Mouse (Mus musculus) adrenal gland (tissue): ENCODE measurements around the gene Creg1.

Source experiments
- intact Hi-C: fragments of 180-260 bp; cut with DNase I; formaldehyde crosslinking; loops from one replicate; pipeline ENCODE4 v1.15.1; 2025

Creg1 gene

DNA sequence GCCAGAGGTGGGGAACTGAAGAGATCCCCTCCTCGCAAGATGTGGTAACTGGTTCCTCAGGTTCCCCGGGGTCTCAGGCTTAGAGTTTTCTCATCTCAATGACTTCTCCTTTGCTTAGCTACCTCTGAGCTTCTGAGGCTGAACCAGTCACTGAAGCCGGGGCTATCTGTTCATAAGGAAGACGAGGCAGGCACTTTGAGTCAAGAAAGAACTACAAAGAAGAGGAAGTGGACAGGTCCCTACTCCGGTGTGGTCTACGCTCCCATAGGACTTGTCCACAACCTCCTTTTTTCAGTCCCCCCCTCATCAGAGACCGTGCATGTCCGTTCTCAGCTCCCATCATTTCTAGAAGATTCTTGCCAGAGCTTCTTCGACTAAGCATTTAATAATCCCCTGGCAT, 17.9 kb downstream of the Creg1 start:
- intact Hi-C loops = loop anchor here (2.0 kb wide), 2 partner anchors 77 to 373 kb away; no protein-coding TSS in a partner anchor

DNA sequence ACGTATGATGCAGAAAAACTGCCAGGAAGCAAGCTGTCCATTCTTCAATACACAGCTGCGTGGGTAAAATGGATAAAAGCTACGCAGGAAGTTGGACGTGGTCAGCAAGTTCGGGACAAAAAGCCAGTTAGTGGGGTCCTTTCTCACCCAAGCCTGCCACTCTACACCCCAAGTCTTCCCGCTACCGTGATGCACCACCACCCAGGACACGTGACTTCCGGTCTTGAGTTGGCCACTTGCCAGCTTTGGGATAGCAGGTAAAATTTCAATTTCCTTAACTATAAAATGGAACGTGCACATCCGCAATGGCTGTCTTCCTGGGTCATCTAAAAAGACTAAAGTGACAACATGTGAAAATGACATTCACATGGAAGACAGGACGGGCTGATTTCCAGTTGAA, 18.4 kb downstream of the Creg1 start:
- intact Hi-C loops = loop anchor here (2.0 kb wide), 2 partner anchors 77 to 373 kb away; no protein-coding TSS in a partner anchor

DNA sequence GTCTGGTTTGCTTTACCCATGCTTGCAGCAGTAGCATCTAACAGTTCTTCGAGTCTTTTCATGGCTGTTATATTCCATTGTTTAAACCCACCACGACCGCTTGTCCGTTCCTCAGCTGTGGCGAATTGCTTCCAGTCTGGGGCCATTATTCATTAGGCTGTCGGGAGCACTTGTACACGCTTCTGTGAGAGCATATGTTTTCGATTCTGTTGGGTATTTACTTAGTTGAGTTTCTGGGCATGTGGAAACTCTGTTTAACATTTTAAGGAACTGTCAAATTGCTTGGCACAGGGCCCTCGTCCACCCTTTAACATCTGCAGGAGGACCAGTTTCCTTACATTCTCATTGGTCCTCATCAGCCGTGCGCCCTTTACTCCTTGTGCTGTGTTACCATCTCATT, 22.8 kb downstream of the Creg1 start:
- intact Hi-C loops = no loop called here

DNA sequence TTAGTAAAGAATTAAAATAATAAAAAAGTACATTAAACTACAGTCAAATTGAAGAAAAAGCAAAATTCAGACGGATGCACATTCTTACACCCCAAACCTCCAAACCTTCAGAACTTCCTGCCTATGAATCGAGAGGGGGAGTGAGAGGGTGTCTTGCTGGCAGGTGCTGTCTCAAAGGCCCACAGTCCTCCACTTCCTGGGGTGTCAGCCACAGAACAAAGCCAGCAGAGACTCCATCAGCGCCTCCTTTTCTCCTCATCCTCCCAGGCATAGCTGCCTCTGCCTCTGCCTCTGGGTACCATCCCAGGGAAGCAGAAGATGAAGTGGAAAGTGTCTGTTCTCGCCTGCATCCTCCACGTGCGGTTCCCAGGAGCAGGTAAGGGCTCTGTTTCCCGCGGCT, 25.0 kb downstream of the Creg1 start, which contains the start of gene Cd247:
TSS of gene Cd247 (plus strand) at position 171 of the 400 bp plus-strand sequence.
- intact Hi-C loops = no loop called here

DNA sequence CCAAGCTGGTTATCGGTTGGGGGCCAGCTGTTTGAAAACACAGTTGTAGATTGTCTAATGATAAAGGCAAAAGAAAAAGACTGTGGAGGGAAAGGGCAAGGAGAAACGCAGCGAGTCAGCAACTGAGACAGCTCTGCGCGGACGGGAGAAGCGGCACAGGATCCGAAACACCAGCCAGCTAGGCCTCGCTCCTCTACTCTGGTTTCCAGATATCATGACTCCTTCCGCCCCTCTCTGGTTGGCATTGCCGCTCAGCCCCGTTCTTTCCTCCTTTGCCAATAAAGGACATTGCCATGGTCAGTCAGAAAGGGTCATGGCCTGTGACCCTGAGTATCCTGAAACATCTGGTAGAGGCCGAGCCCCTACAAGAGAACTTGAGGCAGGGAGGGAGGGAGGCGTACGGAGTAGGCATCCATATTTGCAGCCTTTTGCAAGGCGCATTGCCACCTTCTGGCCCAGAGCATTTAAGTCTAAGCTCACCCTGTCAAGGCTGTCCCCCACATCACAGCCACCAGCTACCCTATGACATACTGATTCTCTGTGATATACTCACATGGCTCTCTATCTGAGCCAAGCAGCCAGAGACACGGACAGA, 25.6 kb downstream of the Creg1 start:
- intact Hi-C loops = no loop called here

DNA sequence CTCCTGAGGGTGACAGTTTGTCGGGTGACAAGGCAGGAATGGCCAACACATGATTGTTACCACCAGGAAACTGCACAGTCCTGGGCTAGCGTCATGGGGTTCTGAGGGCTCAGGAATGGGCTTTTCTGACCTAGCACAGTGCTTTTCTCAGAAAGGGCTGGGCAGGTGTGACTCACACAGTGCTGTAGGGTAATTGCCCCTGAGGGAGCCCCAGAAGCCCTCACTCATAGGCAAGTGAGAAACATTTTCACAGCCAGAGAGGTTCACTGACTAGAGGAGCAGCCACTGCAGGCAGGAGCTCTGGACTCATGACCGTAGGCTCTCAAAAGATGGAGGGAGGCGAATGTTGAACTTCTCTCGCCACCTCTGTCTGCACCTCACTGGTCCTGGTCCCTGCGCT, 26.4 kb downstream of the Creg1 start:
- intact Hi-C loops = no loop called here

DNA sequence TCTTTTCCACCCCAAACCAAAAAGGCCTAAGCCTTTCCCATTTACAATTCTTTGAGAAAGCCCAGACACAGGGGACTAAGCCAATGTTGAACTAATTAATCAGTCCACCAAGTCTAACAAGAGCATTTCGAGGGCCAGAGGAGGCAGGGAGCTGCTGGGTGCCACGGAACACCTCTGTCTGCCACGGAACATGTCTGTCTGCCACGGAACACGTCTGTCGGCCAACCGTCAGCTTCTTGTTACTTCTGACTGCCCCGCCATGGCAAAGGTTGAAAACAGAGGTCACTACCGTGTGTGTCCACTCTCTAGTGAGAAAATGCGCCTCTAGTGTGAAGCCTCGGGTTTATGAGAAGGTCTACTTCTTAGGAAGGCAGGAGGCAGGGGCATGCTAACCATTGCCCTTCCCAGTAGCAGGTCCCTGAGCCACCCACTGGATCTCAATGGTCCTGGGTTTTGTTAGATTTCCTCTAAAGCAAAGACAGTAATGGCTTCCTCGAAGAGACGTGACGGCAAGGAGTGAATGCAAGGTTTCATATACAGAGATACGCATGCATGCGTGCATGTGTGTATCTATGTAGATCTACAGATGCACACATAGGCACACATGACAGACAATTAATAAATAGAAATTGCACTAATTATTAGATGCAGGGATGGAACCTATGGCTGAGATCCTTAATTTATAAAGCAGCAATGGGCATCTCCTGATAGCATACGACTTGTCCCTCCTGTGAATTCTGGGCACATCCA, 27.1 kb downstream of the Creg1 start:
- intact Hi-C loops = no loop called here

DNA sequence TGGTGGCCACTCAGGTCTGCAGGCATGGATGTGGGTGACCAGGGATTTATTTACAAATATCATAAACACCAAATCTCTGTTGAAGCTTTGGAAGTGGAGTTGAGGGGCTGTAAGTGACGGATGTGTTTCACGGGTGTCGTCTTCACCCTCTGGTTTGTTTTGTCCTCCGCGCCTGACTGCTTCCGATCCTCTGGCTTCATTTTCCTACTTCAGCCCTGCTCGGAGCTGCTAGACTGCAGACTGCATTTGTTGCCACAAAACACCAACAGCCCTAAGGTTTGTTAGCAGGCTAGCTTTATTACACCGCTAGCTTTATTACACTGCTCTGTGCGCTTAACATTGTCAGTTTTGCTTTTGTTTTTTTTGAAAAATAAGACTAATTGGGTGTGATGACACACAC, 27.9 kb downstream of the Creg1 start:
- intact Hi-C loops = no loop called here

DNA sequence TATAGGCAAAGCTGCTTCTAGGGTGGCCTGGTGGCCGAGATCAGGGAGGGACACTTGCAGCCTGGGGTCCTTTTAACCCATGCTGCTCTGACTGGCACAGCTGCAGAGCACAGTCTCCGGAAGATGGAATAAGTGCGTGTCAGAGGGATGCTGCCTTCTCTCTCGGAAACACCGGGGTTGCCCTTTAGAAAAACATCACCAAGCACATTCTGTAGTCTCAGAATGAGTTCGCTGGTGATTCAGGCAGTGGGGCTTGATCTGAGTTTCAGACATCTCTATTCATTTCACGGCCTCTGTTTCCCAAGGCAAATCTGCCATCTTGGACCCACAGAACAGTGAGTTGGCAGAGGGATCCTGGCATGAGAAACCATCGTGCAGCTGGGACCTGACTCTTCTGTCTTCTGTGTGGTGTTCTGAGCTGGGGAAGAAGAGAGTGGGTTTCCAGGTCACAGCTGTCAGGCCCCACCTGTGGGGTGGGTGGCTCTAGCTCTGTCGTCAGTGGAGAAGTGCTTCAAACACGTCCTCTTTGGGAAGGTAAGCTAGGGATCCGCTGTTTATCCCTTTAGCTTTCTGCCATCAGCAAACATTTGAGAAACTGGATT, 38.3 kb downstream of the Creg1 start:
- intact Hi-C loops = no loop called here

DNA sequence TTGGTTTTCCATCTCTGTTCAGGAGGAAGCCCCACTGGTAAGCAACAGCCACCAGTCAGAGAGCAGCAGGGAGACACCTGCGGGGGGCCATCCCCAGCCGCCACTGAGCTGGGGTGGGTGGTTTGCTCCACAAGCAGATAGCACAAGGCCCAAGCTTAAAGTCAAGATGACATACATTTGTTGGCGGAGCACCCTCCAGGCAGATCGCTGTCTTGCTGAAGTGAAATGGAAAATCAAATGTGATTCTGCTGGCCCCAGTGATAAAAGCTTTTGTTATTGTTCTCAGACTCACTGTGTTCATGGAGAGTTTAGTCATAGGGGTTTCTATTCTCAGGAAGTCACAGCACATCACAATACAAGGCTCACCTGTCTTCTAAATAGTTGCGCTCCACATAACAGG, 39.6 kb downstream of the Creg1 start:
- intact Hi-C loops = no loop called here

DNA sequence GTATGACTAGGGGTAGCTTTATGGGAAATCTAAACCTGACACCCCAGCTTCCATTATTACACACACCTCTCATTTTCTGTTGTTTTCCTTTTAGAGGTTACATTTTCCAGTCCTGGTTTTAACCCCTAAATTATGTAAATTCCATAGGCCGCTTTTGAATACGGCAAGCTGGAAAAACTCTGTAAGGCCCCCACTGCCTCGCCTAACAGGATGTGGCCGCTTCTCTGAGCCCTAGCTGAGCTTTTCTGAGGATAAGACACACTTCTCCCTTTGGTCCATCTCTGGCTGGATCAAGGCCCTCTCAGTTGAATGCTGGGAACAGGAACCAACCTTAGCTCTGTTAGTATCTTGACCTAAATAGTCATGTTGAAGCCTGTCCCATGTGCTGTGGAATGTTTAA, 40.6 kb downstream of the Creg1 start:
- intact Hi-C loops = no loop called here

DNA sequence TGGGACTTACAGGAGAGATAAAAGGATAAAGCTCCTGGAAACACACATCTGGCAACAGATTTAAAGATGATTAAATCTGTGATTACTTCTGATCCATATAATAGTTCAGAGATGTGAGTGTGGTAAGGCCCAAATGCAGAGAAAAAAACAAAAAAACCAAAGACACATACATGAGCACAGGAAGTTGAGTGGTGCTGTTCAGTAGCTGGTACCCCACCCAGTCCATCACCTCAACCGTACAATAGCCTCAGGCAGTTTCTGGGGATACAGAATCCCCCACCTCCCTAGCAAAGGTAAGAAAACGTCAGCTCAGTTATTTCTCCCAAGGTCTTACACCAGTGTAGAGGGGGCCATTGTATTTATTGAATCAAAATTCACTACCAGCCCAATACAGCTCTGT, 47.1 kb downstream of the Creg1 start:
- intact Hi-C loops = no loop called here

DNA sequence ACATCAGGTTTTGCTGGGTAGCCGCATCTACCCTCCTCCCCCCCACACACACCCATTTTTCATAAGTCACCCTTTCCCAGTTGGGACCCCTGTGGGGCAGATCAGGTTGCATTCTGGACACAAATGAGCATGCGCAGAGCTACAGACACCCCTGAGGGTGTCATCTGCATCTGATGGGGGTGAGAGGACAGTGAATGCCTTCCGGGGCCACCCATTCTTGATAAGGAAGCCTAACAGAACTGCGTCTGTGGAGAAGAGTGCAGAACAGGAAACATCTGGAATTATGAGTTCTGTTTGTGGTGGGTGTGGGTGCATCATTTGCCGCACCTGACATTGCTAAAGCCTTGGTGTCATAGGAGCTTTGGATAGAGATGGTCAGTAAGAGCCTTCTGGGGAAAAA, 47.6 kb downstream of the Creg1 start:
- intact Hi-C loops = no loop called here

DNA sequence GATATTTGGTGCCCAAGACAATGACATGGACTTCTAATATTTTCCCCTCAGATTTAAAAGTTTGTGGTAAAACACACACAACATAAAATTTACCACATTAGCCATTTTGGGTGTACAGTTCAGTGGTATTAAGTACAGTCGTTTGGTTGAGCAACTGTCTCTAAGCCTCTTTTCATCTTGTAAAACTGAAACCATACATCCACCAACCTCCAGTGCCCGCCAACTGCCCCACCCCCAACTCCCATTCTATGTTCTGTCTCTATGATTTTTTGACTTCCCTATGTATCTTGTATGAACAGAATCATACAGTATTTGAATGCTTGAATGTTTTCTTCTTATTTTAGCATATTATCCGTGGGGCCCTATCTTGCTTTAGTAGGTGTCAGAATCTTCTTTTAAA, 49.2 kb downstream of the Creg1 start:
- intact Hi-C loops = no loop called here

DNA sequence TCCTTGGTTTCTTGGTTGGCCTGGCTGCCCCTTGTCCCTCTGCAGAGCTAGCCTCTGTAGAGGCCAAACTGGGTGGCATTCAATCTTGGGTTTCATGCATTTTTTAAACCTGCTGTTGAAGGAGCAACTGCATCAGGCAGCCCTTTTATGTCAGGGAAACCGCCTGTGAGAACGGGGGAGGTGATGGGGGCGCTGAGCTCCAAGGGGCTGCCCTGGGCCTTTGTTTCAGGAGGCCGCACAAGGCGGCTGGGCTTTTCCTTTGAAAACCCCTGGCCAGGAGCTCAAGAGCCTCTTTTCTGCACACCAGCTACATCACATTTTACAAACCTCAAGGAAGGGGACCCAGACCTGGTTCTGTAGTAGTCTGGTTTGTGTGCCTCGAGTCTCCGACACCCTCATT, 50.6 kb downstream of the Creg1 start:
- intact Hi-C loops = no loop called here

DNA sequence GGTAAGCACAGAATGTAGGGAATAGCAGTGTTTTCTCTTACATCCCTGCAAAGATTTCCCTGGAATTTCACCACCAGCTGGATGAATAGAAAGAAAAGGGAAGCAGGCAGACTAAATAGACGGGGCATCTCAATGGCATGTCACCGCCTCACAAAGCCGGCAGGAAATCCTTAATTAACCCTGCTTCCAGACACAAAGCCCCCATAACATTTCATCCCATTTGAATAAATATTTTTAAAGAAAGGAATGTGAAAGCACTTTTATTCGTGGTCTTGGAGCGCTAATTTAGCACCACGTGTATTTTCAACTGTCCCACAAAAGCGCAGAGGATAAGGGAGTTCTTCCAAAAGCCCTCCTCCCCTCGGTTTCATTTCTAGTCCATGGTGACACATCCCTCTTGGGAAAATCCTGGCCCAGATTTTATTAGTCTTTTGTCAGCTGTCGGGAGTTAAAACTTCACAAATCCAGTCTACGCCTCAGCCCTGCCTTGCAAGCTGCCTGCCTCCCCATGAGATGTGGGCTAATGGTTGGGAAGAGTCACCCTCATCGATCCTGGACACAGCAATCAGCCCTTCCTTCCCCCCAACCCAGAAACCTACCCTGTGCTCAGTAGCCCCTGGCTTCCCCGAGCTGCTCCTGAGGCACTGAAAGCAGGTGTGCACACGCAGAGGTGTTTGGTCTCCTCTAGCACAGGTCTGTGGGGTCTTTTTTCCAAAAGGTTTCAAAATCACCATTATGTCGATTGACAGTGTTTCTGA, 51.2 kb downstream of the Creg1 start:
- intact Hi-C loops = no loop called here

DNA sequence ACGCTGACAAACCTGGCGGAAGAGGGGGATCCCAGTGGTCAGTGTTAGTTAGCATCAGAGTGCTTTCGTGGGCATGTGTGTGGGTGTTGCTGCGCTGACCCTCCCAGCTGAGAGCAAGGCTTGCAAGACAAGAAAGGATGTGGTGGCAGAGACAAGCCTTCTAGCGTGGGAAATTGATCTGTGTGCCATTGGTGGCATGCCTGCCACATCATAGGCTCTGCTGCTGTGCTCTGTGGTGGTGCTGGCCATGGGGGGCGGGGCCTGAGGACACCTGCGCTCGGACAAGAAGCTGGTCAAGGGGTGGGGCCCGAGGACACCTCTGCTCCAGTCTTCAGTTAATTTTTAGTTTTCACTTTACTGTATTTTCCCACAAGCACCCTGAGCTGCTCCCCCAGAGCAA, 52.8 kb downstream of the Creg1 start:
- intact Hi-C loops = no loop called here

DNA sequence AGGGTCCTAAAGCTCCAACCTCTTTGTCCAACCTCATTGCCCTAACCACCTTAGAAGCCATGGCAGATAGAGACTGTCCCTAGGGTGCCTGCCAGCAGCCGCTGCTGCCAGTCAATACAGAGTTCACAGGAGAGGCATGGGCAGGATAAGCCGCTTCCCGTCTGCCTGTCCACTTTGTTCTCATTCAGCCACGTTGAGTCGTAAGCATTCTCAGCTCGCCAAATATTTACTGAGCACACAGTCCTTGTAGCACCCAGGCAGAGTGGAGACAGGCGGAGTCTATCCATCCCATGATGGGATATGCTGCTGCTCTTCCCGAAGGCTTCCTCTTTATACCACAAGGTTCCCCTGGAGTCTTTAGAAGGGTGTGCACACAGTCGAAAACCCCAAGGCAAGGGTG, 53.7 kb downstream of the Creg1 start:
- intact Hi-C loops = no loop called here

DNA sequence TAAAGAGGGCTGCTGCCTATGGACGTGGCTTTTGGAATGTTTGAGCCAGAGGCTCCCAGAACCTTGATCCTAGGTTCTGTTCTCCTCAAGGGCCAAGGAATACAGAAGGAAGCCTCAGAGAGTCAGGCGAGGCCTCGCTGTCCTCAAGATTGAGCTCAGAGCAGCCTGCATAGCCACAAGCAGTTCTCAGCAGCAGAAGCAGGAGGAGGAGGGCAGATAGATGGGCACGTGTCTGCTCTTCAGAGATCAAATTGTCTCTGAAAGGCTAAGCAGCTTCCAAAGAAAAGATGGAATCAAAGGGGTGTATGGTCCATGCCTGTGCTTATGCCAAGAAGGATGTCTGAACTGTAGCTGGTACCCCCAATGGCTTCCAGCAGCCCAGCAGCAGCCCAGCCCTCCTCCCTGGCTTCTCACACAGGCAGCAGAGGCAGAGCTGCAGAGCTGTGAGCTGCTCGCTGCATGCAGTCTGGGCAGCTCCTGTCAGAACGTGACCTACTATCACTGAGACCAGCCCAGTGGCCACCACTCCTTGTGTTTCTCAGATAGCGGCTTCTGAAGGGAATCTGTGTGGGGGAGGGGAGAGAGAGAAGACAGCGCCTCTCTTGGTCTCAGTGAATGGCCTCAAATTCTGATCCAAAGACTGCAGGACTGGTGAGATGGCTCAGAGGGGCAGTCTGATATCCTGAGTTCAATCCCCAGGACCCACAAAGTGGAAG, 54.8 kb downstream of the Creg1 start:
- intact Hi-C loops = no loop called here

DNA sequence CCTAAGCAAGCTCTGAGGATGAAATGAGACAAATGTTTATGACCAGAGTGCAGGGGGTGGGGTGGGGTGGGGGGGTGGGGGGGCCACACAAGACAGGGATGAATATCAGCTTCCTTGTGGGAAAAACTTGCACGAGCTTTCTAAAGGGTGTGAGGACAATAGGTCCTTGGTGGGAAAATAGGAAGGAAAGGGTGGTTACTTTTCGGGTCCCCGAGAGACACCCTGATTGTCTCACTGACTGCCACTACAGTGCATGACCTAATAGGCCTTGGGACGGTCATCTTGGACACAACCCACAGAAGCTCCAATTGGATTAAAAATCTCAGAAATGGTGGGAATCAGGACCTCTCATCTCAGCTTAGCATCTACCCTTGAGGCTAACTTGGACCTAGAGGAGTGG, 55.6 kb downstream of the Creg1 start:
- intact Hi-C loops = no loop called here

DNA sequence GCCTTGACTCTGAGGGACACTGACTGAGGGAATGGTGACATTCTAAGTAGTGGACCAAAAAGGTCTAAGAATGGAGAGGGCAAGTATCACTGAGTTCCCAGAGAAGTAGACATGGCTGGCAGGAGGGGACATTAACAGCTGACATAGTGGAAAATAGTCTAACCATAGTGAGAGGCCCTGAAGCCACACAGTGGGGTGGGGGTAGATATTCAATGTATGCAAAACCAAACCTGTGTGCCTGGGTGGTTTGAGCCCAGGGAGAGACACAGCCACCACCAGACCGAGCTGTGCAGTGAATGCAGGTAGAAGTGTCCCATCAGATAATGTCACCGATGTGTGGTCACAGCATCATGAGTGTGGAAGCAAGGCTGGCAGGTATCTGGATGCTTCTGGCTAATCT, 58.5 kb downstream of the Creg1 start:
- intact Hi-C loops = no loop called here
